Mouse (Mus musculus): ENCODE measurements around the gene 1700013G24Rik.

DNA sequence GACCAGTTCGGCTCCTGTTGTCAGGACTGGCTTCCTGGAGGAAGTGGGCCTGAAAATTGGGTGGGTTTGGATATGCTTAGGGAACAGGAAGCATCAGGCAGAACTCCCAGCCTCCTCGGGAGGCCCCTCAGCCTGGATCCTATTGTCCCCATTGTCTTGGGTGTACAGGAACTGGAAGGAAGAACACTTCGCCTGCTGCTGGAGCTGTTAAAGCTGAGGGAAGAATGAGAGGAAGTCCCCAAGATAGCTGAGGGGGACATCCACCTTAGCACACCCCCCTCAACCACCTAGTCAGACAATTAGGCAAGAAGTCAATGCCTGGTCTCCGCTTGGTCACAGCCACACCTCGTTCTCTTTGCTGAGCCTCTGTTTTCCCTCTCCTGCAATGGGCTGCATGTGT is 25.2 kb downstream of the 1700013G24Rik start:
- TF ChIP-seq POLR2A (IDR thresholded peaks at IDR 0.05; ENCODE audit: low read depth, low read length): no peak
- no peak for TF ChIP-seq CTCF (IDR thresholded peaks at IDR 0.05; ENCODE audit: borderline replicate concordance, insufficient read depth, low read length)

All from embryonic fibroblast, embryonic 13.5 days (primary cell).